Mouse (Mus musculus) ES-Bruce4 (cell line): ENCODE measurements around the gene Prcd.

Source experiments
- CTCF ChIP-seq: IDR thresholded peaks from one replicate; pipeline ENCODE4 v1.8.1; 2011; ENCODE audit warnings: low read depth, low read length
- EP300 ChIP-seq: IDR thresholded peaks from 2 replicates; pipeline ENCODE4 v1.6.1; 2011; ENCODE audit warnings: low read depth, low read length; ENCODE audit not compliant: insufficient read depth
- POLR2A ChIP-seq: IDR thresholded peaks from one replicate; pipeline ENCODE4 v1.8.1; 2011; ENCODE audit warnings: low read length; ENCODE audit not compliant: insufficient read depth

- TF ChIP-seq CTCF = no peak
- no peak for TF ChIP-seq EP300
- no peak for TF ChIP-seq POLR2A
Measured at GRCm38 (mm10) chr11:116693899-116694249, 40.5 kb downstream of the Prcd start.
